Mouse (Mus musculus) MEL (cell line): Measurements from ENCODE around the gene Gm17651.

ENCODE experiments used
- CTCF ChIP-seq, 3 experiments: IDR thresholded peaks in 2 of 3; conservative IDR thresholded peaks in 1 of 3; 2 replicates each; pipeline ENCODE4 v1.5.1; 2011 to 2012; ENCODE audit warnings: low read length in 3 of 3, low read depth in 2 of 3, mild to moderate bottlenecking in 2 of 3, improper control_type of control experiment in 1 of 3, inconsistent platforms in 1 of 3, mixed read lengths in 1 of 3, moderate library complexity in 1 of 3; ENCODE audit not compliant: control insufficient read depth in 1 of 3, insufficient read depth in 1 of 3, poor library complexity in 1 of 3, severe bottlenecking in 1 of 3
- ELF1 ChIP-seq: IDR thresholded peaks from 2 replicates; pipeline ENCODE4 v1.6.1; 2014; ENCODE audit warnings: low read depth, mild to moderate bottlenecking, inconsistent platforms, low read length, improper control_type of control experiment, moderate library complexity
- ETS1 ChIP-seq: IDR thresholded peaks from 2 replicates; pipeline ENCODE4 v1.6.1; 2012; ENCODE audit warnings: low read depth, mild to moderate bottlenecking, inconsistent platforms, low read length, improper control_type of control experiment, moderate library complexity
- HCFC1 ChIP-seq: IDR thresholded peaks from 2 replicates; pipeline ENCODE4 v1.6.1; 2012; ENCODE audit warnings: low read depth, mild to moderate bottlenecking, inconsistent platforms, low read length, improper control_type of control experiment, moderate library complexity
- MXI1 ChIP-seq: IDR thresholded peaks from 2 replicates; pipeline ENCODE4 v1.6.1; 2011; ENCODE audit warnings: mild to moderate bottlenecking, low read depth, low read length, improper control_type of control experiment
- POLR2A ChIP-seq, 2 experiments: IDR thresholded peaks; 2 replicates each; pipeline ENCODE4 v1.6.1; 2011 to 2012; ENCODE audit warnings: low read length in 2 of 2, mild to moderate bottlenecking in 2 of 2, control low read depth in 1 of 2, improper control_type of control experiment in 1 of 2, low read depth in 1 of 2, moderate library complexity in 1 of 2; ENCODE audit not compliant: control insufficient read depth in 1 of 2, insufficient read depth in 1 of 2, poor library complexity in 1 of 2
- RAD21 ChIP-seq: IDR thresholded peaks from 2 replicates; pipeline ENCODE4 v1.6.1; 2011; ENCODE audit warnings: mild to moderate bottlenecking, low read depth, low read length, improper control_type of control experiment
- USF1 ChIP-seq: IDR thresholded peaks from 2 replicates; pipeline ENCODE4 v1.6.1; 2014; ENCODE audit warnings: low read depth, mild to moderate bottlenecking, inconsistent platforms, low read length, improper control_type of control experiment, moderate library complexity
- ZC3H11A ChIP-seq: IDR thresholded peaks from 2 replicates; pipeline ENCODE4 v1.6.1; 2012; ENCODE audit warnings: low read depth, mild to moderate bottlenecking, inconsistent platforms, low read length, improper control_type of control experiment

DNA sequence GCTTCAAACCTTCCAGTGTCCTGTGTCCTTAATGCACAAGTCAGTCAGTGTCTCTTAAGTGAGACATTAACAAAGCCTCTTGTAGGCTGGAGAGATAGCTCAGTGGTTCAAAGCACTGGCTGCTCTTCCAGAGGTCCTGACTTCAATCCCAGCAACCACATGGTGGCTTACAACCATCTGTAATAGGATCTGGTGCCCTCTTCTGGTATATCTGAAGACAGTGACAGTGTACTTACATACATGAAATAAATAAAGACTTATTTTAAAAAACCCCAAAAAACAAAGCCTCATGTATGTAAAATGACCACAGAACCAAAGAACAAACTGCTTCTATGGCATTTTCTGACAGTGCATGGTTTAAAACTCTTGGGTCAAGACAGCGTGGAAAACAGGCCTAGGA is 41.4 kb upstream of the Gm17651 start:
- no peak for TF ChIP-seq POLR2A (IDR thresholded peaks at IDR 0.05; ENCODE audit: control insufficient read depth in 1 of 2, insufficient read depth in 1 of 2, low read depth in 1 of 2, low read length in 2 of 2, poor library complexity in 1 of 2)
- no peak for TF ChIP-seq ELF1
- peak in 2 of 3 experiments; percentile 17 to 61; a peak in 4 of 6 replicates for TF ChIP-seq CTCF (IDR thresholded peaks at IDR 0.05 in 2 of 3, conservative IDR thresholded peaks at IDR 0.05 in 1 of 3; ENCODE audit: control insufficient read depth in 1 of 3, insufficient read depth in 1 of 3, low read depth in 2 of 3, low read length in 3 of 3, poor library complexity in 1 of 3, severe bottlenecking in 1 of 3)
- peak; percentile 50 for TF ChIP-seq RAD21
- TF ChIP-seq HCFC1: no peak
- no peak for TF ChIP-seq MXI1
- no peak for TF ChIP-seq USF1
- no peak for TF ChIP-seq ETS1
- TF ChIP-seq ZC3H11A: peak; percentile 36; the same call in 1 of the 2 replicates
